Mouse (Mus musculus) thymus, adult 2 months (tissue): ENCODE data around the gene Aicda. TPM values are rescaled to one million over a fixed set of nuclear protein-coding genes. Genes with fewer than 3 reads are reported as not detected.
"Not testable (repeated sequence)": the region's sequence is repeated elsewhere in the genome, so short reads cannot be mapped to it uniquely, and the experiment has no call there.

Experiments
- DNase-seq: peaks from one replicate; pipeline ENCODE4 v3.0.0; 2021
- H3K27ac ChIP-seq: fragments of 200-500 bp; 2 replicates; pipeline ENCODE4 v1.5.1; 2012; ENCODE audit warnings: low read length, control low read depth; ENCODE audit not compliant: control insufficient read depth, insufficient read depth
- H3K27me3 ChIP-seq: fragments of 200-500 bp; 2 replicates; pipeline ENCODE4 v1.6.1; 2012; ENCODE audit warnings: mild to moderate bottlenecking, low read length, moderate library complexity, mixed read lengths; ENCODE audit not compliant: control insufficient read depth, insufficient read depth
- H3K36me3 ChIP-seq: fragments of 200-500 bp; 2 replicates; pipeline ENCODE4 v1.6.1; 2012; ENCODE audit warnings: mild to moderate bottlenecking, low read length, moderate library complexity; ENCODE audit not compliant: control insufficient read depth, insufficient read depth
- H3K4me1 ChIP-seq: fragments of 200-500 bp; replicated peaks from 2 replicates; pipeline ENCODE4 v1.6.1; 2012; ENCODE audit warnings: low read length; ENCODE audit not compliant: control insufficient read depth, insufficient read depth
- H3K4me3 ChIP-seq: fragments of 200-500 bp; 2 replicates; pipeline ENCODE4 v1.5.1; 2012; ENCODE audit warnings: mild to moderate bottlenecking, low read length, control low read depth, moderate library complexity; ENCODE audit not compliant: control insufficient read depth, insufficient read depth
- CTCF ChIP-seq: fragments of 200-500 bp; IDR thresholded peaks from 2 replicates; pipeline ENCODE4 v1.5.1; 2012; ENCODE audit warnings: mild to moderate bottlenecking, control low read depth, low read length, moderate library complexity, borderline replicate concordance; ENCODE audit not compliant: control insufficient read depth, poor library complexity, insufficient read depth; ENCODE audit errors: extremely low read depth
- POLR2A ChIP-seq: fragments of 200-500 bp; IDR thresholded peaks from 2 replicates; pipeline ENCODE4 v1.6.1; 2012; ENCODE audit warnings: mild to moderate bottlenecking, low read length, control low read depth, moderate library complexity; ENCODE audit not compliant: control insufficient read depth, poor library complexity, insufficient read depth; ENCODE audit errors: extremely low read depth
- WGBS: fragments of 180-500 bp; shearing (Covaris S2); methylation state at CpG from one replicate; pipeline ENCODE4 v1.1.7; 2018; 5-methylcytosine and 5-hydroxymethylcytosine counted together
- polyA plus RNA-seq: library from polyadenylated mRNA; depleted of rRNA; stranded (reverse); fragments of >200 nt; gene quantifications from 2 replicates; pipeline ENCODE4 v1.2.3, GENCODE M21; 2012

The Aicda gene
- polyA plus RNA-seq, 1 experiment: 0.28 TPM

DNA sequence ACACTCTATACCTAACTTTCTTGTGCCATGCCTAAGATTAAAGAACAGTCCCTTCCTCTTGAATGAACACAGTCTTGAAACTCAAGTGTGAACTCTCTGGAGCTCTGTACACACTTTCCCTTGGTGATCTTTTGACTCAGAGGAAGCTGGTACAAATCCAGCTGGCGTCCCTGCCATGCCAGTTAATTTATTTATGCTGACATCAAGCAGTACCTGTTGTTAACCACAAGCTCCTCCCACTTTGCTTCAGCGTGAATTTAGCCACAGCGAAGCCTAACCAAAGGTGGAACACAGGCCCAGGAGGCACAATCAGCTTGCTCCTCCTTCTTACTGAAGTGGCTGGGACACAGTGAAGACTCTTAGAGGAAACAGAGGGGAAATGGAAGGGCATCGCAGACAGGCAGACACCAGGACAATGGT lies 20.7 kb upstream of the Aicda start:
- Histone ChIP-seq H3K27ac (no peak overlapping the region), H3K36me3 (no peaks in the 10 kb centered on the region), H3K4me3 (no peak overlapping the region), H3K4me1 (peaks cover 4% of the 10 kb centered on the region; the same call in 1 of the 2 replicates), H3K27me3 (no peaks in the 10 kb centered on the region)
- TF ChIP-seq CTCF: no peak
- no peak for TF ChIP-seq POLR2A
- no peak for DNase-seq
- 2% methylated on average over 4 of the region's 4 CpGs for WGBS

DNA sequence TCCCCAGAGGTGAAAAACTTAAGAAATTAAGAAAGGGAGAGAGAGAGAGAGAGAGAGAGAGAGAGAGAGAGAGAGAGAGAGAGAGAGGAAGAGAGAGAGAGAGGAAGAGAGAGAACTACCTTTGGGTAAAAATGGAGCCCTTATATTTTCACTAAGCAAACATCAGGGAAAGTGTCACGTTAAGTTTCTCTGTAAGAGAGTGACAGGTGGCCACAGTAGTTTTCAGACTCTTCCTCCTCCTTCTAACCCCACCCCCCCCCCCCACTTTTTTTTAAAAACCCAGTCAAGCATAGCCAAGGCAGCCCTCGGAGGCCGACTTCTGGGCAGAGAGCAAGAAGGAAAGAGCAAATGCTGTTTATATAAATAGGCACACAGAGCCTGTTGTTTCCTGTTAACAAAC lies 19.6 kb upstream of the Aicda start:
- H3K27me3 ChIP-seq: no peaks in the 10 kb centered on the region
- no peaks in the 10 kb centered on the region for H3K36me3 ChIP-seq
- no peak for DNase-seq
- peaks cover 4% of the 10 kb centered on the region; the same call in 1 of the 2 replicates for H3K4me1 ChIP-seq
- WGBS: 15% methylated on average over 3 of the region's 3 CpGs
- TF ChIP-seq CTCF (no peak), POLR2A (no peak)
- no peak overlapping the region for H3K27ac ChIP-seq
- no peak overlapping the region for H3K4me3 ChIP-seq

DNA sequence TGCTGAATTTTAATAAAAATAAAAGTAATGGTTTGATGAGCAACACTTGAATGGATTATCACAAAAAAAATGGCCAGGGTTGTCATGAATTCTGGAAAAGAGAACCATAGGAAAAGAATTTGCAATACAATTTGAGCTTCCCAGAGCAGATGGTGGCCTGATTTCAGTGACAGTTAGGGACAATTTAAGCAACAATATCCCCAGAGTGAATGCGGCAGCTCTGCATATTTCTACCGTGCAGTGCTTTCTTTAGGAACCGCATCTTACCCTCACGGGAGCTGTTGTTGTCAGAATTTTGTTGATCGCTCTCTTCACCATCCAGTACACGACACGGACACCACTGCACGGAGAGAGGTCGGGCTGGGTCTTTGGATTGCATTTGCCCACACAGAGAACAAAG lies 14.0 kb upstream of the Aicda start:
- Histone ChIP-seq H3K4me1 (no peaks in the 10 kb centered on the region), H3K27ac (no peak overlapping the region), H3K27me3 (no peaks in the 10 kb centered on the region), H3K36me3 (no peaks in the 10 kb centered on the region), H3K4me3 (no peak overlapping the region)
- WGBS: 94% methylated on average over 9 of the region's 9 CpGs
- DNase-seq: no peak
- TF ChIP-seq CTCF (no peak), POLR2A (no peak)

GRCm38 (mm10) chr6:122542459-122542858 lies 11.1 kb upstream of the Aicda start:
- not testable (repeated sequence) for H3K27me3 ChIP-seq, H3K4me3 ChIP-seq, H3K27ac ChIP-seq, H3K4me1 ChIP-seq, H3K36me3 ChIP-seq, DNase-seq
- WGBS: 85% methylated on average over 5 of the region's 5 CpGs

- no peak overlapping the region for H3K4me3 ChIP-seq
- H3K27me3 ChIP-seq: no peaks in the 10 kb centered on the region
- WGBS: 93% methylated on average over 5 of the region's 5 CpGs
- H3K27ac ChIP-seq: no peak overlapping the region
- no peak for DNase-seq
- no peaks in the 10 kb centered on the region for H3K4me1 ChIP-seq
- no peaks in the 10 kb centered on the region for H3K36me3 ChIP-seq
- TF ChIP-seq CTCF (no peak), POLR2A (no peak)
Measured at GRCm38 (mm10) chr6:122543574-122543973, 10.0 kb upstream of the Aicda start.

GRCm38 (mm10) chr6:122544672-122545071 lies 8.9 kb upstream of the Aicda start:
- TF ChIP-seq POLR2A: no peak
- no peak for TF ChIP-seq CTCF
- 88% methylated on average over 1 of the region's 1 CpGs for WGBS
- no peak overlapping the region for H3K4me3 ChIP-seq
- no peak overlapping the region for H3K27ac ChIP-seq
- H3K27me3 ChIP-seq: no peaks in the 10 kb centered on the region
- DNase-seq: no peak
- no peaks in the 10 kb centered on the region for H3K4me1 ChIP-seq
- H3K36me3 ChIP-seq: no peaks in the 10 kb centered on the region

- Histone ChIP-seq H3K4me3 (no peak overlapping the region), H3K36me3 (no peaks in the 10 kb centered on the region), H3K4me1 (no peaks in the 10 kb centered on the region), H3K27me3 (no peaks in the 10 kb centered on the region), H3K27ac (no peak overlapping the region)
- TF ChIP-seq POLR2A: no peak
- no peak for TF ChIP-seq CTCF
- DNase-seq: no peak
- WGBS: 64% methylated on average over 9 of the region's 9 CpGs
Measured at GRCm38 (mm10) chr6:122545289-122545882, 8.2 kb upstream of the Aicda start.
